Comparison of ENCODE assay signal across 7 mouse cellular contexts in genomic region chr7:16923283-16924036, GRCm38 (mm10). TPM values are rescaled to one million over a fixed set of nuclear protein-coding genes. Genes with fewer than 3 reads are reported as not detected.
DNase-seq lines count a peak whose midpoint lies in the region; ATAC-seq and TF ChIP-seq lines count a peak whose summit lies in the region.

No protein-coding gene starts in this region.

- no peak for TF ChIP-seq CTCF in cerebellum, adult 2 months (IDR thresholded peaks at IDR 0.05; ENCODE audit: borderline replicate concordance, insufficient read depth, low read depth, low read length)
- no peak for TF ChIP-seq CTCF in midbrain, postnatal 0 days (IDR thresholded peaks at IDR 0.05)

- ATAC-seq in megakaryocyte, adult 5-6 weeks (ENCODE audit: poor library complexity, severe bottlenecking), result no peak
- peak; percentile 7 for ATAC-seq in forebrain, embryonic 16.5 days
- peak; percentile 3; the same call in 1 of the 2 replicates for ATAC-seq in midbrain, postnatal 0 days (ENCODE audit: low FRiP score)

- peaks cover 40% of the 10 kb centered on the region for H3K36me3 ChIP-seq in megakaryocyte, embryonic 14.5 days (replicated peaks; ENCODE audit: low read length)
- no peaks in the 10 kb centered on the region for H3K36me3 ChIP-seq in forebrain, embryonic 16.5 days (ENCODE audit: control insufficient read depth, insufficient read depth)
- peaks cover 6% of the 10 kb centered on the region for H3K36me3 ChIP-seq in midbrain, postnatal 0 days (ENCODE audit: insufficient read depth, low read length)

- peak overlapping the region; percentile 92 for H3K27ac ChIP-seq in cerebellum, adult 2 months (ENCODE audit: insufficient read depth, low read length)
- H3K27ac ChIP-seq in forebrain, embryonic 16.5 days (ENCODE audit: low read length), result peak overlapping the region; percentile 100
- peak overlapping the region; percentile 98 for H3K27ac ChIP-seq in midbrain, postnatal 0 days (ENCODE audit: low read depth, low read length)

- peak overlapping the region; percentile 91 for H3K4me2 ChIP-seq in forebrain, embryonic 16.5 days (ENCODE audit: low read length)
- H3K4me2 ChIP-seq in midbrain, postnatal 0 days (ENCODE audit: low read depth, low read length, poor library complexity, severe bottlenecking), result peak overlapping the region; percentile 95

- peak in 1 of 2 experiments; percentile 66 for DNase-seq in cerebellum, adult 2 months
- DNase-seq in left cerebral cortex, adult 8-10 months (ENCODE audit: low spot score in 2 of 2), result peak; percentile 61 to 70
- DNase-seq in midbrain, postnatal 0 days (ENCODE audit: low spot score), result peak; percentile 42
- DNase-seq in T-cell, adult 2 months (ENCODE audit: low spot score), result no peak

- no peaks in the 10 kb centered on the region for H3K9me3 ChIP-seq in megakaryocyte, embryonic 14.5 days
- no peaks in the 10 kb centered on the region for H3K9me3 ChIP-seq in forebrain, embryonic 16.5 days (ENCODE audit: control insufficient read depth, low read length)
- H3K9me3 ChIP-seq in midbrain, postnatal 0 days (ENCODE audit: low read length), result no peaks in the 10 kb centered on the region

- H3K4me3 ChIP-seq in megakaryocyte, embryonic 14.5 days (replicated peaks), result peak overlapping the region; percentile 96
- peak overlapping the region; percentile 97 for H3K4me3 ChIP-seq in cerebellum, adult 2 months (replicated peaks; ENCODE audit: insufficient read depth, low read depth, low read length)
- H3K4me3 ChIP-seq in forebrain, embryonic 16.5 days (replicated peaks; ENCODE audit: low read length), result peak overlapping the region; percentile 89
- H3K4me3 ChIP-seq in midbrain, postnatal 0 days (ENCODE audit: low read depth, low read length), result peak overlapping the region; percentile 92

- peak; percentile 77; the same call in 1 of the 2 replicates for TF ChIP-seq POLR2A in cerebellum, adult 2 months (IDR thresholded peaks at IDR 0.05; ENCODE audit: borderline replicate concordance, insufficient read depth, low read length)

- under 1% methylated on average over 34 of the region's 57 CpGs for WGBS in cerebellum, adult 2 months
- under 1% methylated on average over 50 of the region's 57 CpGs for WGBS in forebrain, embryonic 16.5 days
- under 1% methylated on average over 28 of the region's 57 CpGs for WGBS in midbrain, postnatal 0 days

- H3K9ac ChIP-seq in forebrain, embryonic 16.5 days (replicated peaks; ENCODE audit: low read depth, low read length), result peak overlapping the region; percentile 99
- peak overlapping the region; percentile 97 for H3K9ac ChIP-seq in midbrain, postnatal 0 days (replicated peaks; ENCODE audit: low read length, poor library complexity, severe bottlenecking)

- H3K27me3 ChIP-seq in megakaryocyte, embryonic 14.5 days (replicated peaks), result no peaks in the 10 kb centered on the region
- no peaks in the 10 kb centered on the region for H3K27me3 ChIP-seq in cerebellum, adult 2 months (ENCODE audit: control insufficient read depth, insufficient read depth, low read length)
- H3K27me3 ChIP-seq in forebrain, embryonic 16.5 days (replicated peaks; ENCODE audit: control insufficient read depth, insufficient read depth, low read length), result no peaks in the 10 kb centered on the region
- H3K27me3 ChIP-seq in midbrain, postnatal 0 days (ENCODE audit: insufficient read depth, low read length), result no peaks in the 10 kb centered on the region

- H3K4me1 ChIP-seq in megakaryocyte, embryonic 14.5 days, result peaks cover 57% of the 10 kb centered on the region
- peaks cover 16% of the 10 kb centered on the region for H3K4me1 ChIP-seq in cerebellum, adult 2 months (ENCODE audit: control insufficient read depth, insufficient read depth, low read length)
- H3K4me1 ChIP-seq in forebrain, embryonic 16.5 days (replicated peaks; ENCODE audit: control insufficient read depth, insufficient read depth, low read length), result peaks cover 39% of the 10 kb centered on the region
- peaks cover 9% of the 10 kb centered on the region; the same call in 1 of the 2 replicates for H3K4me1 ChIP-seq in midbrain, postnatal 0 days (ENCODE audit: insufficient read depth, low read length)

RNA-seq across cellular contexts. Expression of gene Calm3, which starts 0.5 kb away (rescaled TPM):
- polyA plus RNA-seq in megakaryocyte, embryonic 14.5 days (2012; ENCODE audit: insufficient read depth, low replicate concordance), result 823 and 866 TPM in 2 replicates
- total RNA-seq in megakaryocyte, adult 5-6 weeks (2015), result 113 and 140 TPM in 2 replicates
- 322 and 392 TPM in 2 replicates for total RNA-seq in megakaryocyte, adult 5-6 weeks (2017)
- 1,355 and 1,504 TPM in 2 replicates for polyA plus RNA-seq in cerebellum, adult 2 months (2012; rRNA removed)
- polyA plus RNA-seq in forebrain, embryonic 16.5 days (2015; fragmentation: Nextera tagmentation; extraction: Ambion mirVana), result 308 and 333 TPM in 2 replicates
- 1,000 to 10,000 TPM; 1,595 to 1,874 (median 1,737) TPM for total RNA-seq in left cerebral cortex, adult 8-10 months (2022)
- total RNA-seq in midbrain, postnatal 0 days (2014; rRNA removed), result 1,835 and 1,985 TPM in 2 replicates
- 467 and 471 TPM in 2 replicates for polyA plus RNA-seq in midbrain, postnatal 0 days (2015; fragmentation: Nextera tagmentation; extraction: Ambion mirVana)

RNA-seq across cellular contexts. Expression of gene Ptgir, which starts 17.2 kb away (rescaled TPM):
- polyA plus RNA-seq in megakaryocyte, embryonic 14.5 days (2012; ENCODE audit: insufficient read depth, low replicate concordance), result 56.9 and 66.7 TPM in 2 replicates
- total RNA-seq in megakaryocyte, adult 5-6 weeks (2015), result 16.0 and 18.1 TPM in 2 replicates
- total RNA-seq in megakaryocyte, adult 5-6 weeks (2017), result 14.5 and 16.6 TPM in 2 replicates
- polyA plus RNA-seq in cerebellum, adult 2 months (2012; rRNA removed), result 0.11 TPM in 2 replicates
- 0.15 TPM in 2 replicates for polyA plus RNA-seq in forebrain, embryonic 16.5 days (2015; fragmentation: Nextera tagmentation; extraction: Ambion mirVana)
- under 1 TPM in 3 of 4 experiments, not detected in 1; 0.11 to 0.16 (median 0.13) TPM for total RNA-seq in left cerebral cortex, adult 8-10 months (2022)
- 0.11 and 0.14 TPM in 2 replicates for total RNA-seq in midbrain, postnatal 0 days (2014; rRNA removed)
- 0.11 TPM in 1 of 2 replicates, not detected in the other for polyA plus RNA-seq in midbrain, postnatal 0 days (2015; fragmentation: Nextera tagmentation; extraction: Ambion mirVana)

RNA-seq across cellular contexts. Expression of gene Pnmal2, which starts 21.0 kb away (rescaled TPM):
- not detected in 2 replicates for polyA plus RNA-seq in megakaryocyte, embryonic 14.5 days (2012; ENCODE audit: insufficient read depth, low replicate concordance)
- not detected in 2 replicates for total RNA-seq in megakaryocyte, adult 5-6 weeks (2015)
- not detected in 2 replicates for total RNA-seq in megakaryocyte, adult 5-6 weeks (2017)
- 135 and 136 TPM in 2 replicates for polyA plus RNA-seq in cerebellum, adult 2 months (2012; rRNA removed)
- 85.3 and 118 TPM in 2 replicates for polyA plus RNA-seq in forebrain, embryonic 16.5 days (2015; fragmentation: Nextera tagmentation; extraction: Ambion mirVana)
- total RNA-seq in left cerebral cortex, adult 8-10 months (2022), result 100 to 1,000 TPM; 270 to 304 (median 294) TPM
- 155 and 174 TPM in 2 replicates for total RNA-seq in midbrain, postnatal 0 days (2014; rRNA removed)
- polyA plus RNA-seq in midbrain, postnatal 0 days (2015; fragmentation: Nextera tagmentation; extraction: Ambion mirVana), result 180 and 187 TPM in 2 replicates

RNA-seq across cellular contexts. Expression of gene Gng8, which starts 31.9 kb away (rescaled TPM):
- not detected in 2 replicates for polyA plus RNA-seq in megakaryocyte, embryonic 14.5 days (2012; ENCODE audit: insufficient read depth, low replicate concordance)
- total RNA-seq in megakaryocyte, adult 5-6 weeks (2015), result not detected in 2 replicates
- 0.48 TPM in 1 of 2 replicates, not detected in the other for total RNA-seq in megakaryocyte, adult 5-6 weeks (2017)
- 10.0 and 14.0 TPM in 2 replicates for polyA plus RNA-seq in cerebellum, adult 2 months (2012; rRNA removed)
- 1.9 and 4.5 TPM in 2 replicates for polyA plus RNA-seq in forebrain, embryonic 16.5 days (2015; fragmentation: Nextera tagmentation; extraction: Ambion mirVana)
- 1 to 10 TPM; 2.1 to 3.5 (median 3.5) TPM for total RNA-seq in left cerebral cortex, adult 8-10 months (2022)
- total RNA-seq in midbrain, postnatal 0 days (2014; rRNA removed), result 1.9 and 5.2 TPM in 2 replicates
- 12.3 and 15.9 TPM in 2 replicates for polyA plus RNA-seq in midbrain, postnatal 0 days (2015; fragmentation: Nextera tagmentation; extraction: Ambion mirVana)

RNA-seq across cellular contexts. Expression of gene Pnmal1, which starts 36.0 kb away (rescaled TPM):
- polyA plus RNA-seq in megakaryocyte, embryonic 14.5 days (2012; ENCODE audit: insufficient read depth, low replicate concordance), result not detected in 2 replicates
- not detected in 2 replicates for total RNA-seq in megakaryocyte, adult 5-6 weeks (2015)
- total RNA-seq in megakaryocyte, adult 5-6 weeks (2017), result not detected in 2 replicates
- polyA plus RNA-seq in cerebellum, adult 2 months (2012; rRNA removed), result 27.4 and 29.9 TPM in 2 replicates
- polyA plus RNA-seq in forebrain, embryonic 16.5 days (2015; fragmentation: Nextera tagmentation; extraction: Ambion mirVana), result 50.1 and 60.9 TPM in 2 replicates
- total RNA-seq in left cerebral cortex, adult 8-10 months (2022), result 100 to 1,000 TPM; 101 to 107 (median 104) TPM
- 41.2 and 54.0 TPM in 2 replicates for total RNA-seq in midbrain, postnatal 0 days (2014; rRNA removed)
- polyA plus RNA-seq in midbrain, postnatal 0 days (2015; fragmentation: Nextera tagmentation; extraction: Ambion mirVana), result 64.8 and 65.2 TPM in 2 replicates

Comparison
In these comparisons a context has a peak if more than half of its experiments do, and no peak if none do; other contexts are left out.
1. RNA of gene Ptgir, which starts 17.2 kb away (polyA plus RNA-seq): 56.9 to 66.7 TPM in megakaryocyte, embryonic 14.5 days; 0.15 TPM in forebrain, embryonic 16.5 days, 0.11 TPM in cerebellum, adult 2 months and 0.11 TPM in midbrain, postnatal 0 days; every median in the first group is over 10 times any median in the second.
2. RNA of gene Pnmal2, which starts 21.0 kb away (polyA plus RNA-seq): 180 to 187 TPM in midbrain, postnatal 0 days, 135 to 136 TPM in cerebellum, adult 2 months and 85.3 to 118 TPM in forebrain, embryonic 16.5 days; not detected in megakaryocyte, embryonic 14.5 days; every median in the first group is over 10 times any median in the second.
3. Peak in every context shown above with its lines, with median percentiles within 50 percentile points of each other: H3K4me3 ChIP-seq and H3K27ac ChIP-seq.